Mouse (Mus musculus): ENCODE results near the gene Gm17606.
"Not testable (repeated sequence)": the region's sequence is repeated elsewhere in the genome, so short reads cannot be mapped to it uniquely, and the experiment has no call there.

Gm17606 gene

GRCm38 (mm10) chr14:54640946-54641304, at the start of gene Gm17606:
TSS of gene Gm17606 (plus strand) at chr14:54640952.
- DNase-seq (ENCODE audit: low spot score), result no peak

- no peak for DNase-seq (ENCODE audit: low spot score)
Measured at GRCm38 (mm10) chr14:54591056-54591455, 49.7 kb upstream of the Gm17606 start.

GRCm38 (mm10) chr14:54592319-54592934, 48.3 kb upstream of the Gm17606 start:
- no peak for DNase-seq (ENCODE audit: low spot score)

- DNase-seq (ENCODE audit: low spot score), result no peak
Measured at GRCm38 (mm10) chr14:54594055-54594454, 46.7 kb upstream of the Gm17606 start.

GRCm38 (mm10) chr14:54594631-54595414, 45.9 kb upstream of the Gm17606 start:
- no peak for DNase-seq (ENCODE audit: low spot score)

GRCm38 (mm10) chr14:54597084-54597483, 43.7 kb upstream of the Gm17606 start:
- DNase-seq (ENCODE audit: low spot score), result no peak

- no peak for DNase-seq (ENCODE audit: low spot score)
Measured at GRCm38 (mm10) chr14:54601601-54602000, 39.2 kb upstream of the Gm17606 start.

- DNase-seq (ENCODE audit: low spot score), result no peak
Measured at GRCm38 (mm10) chr14:54602613-54603012, 38.1 kb upstream of the Gm17606 start.

- peak; percentile 94 for DNase-seq (ENCODE audit: low spot score)
Measured at GRCm38 (mm10) chr14:54603038-54603654, 37.6 kb upstream of the Gm17606 start.

- DNase-seq (ENCODE audit: low spot score), result no peak
Measured at GRCm38 (mm10) chr14:54603686-54604085, 37.1 kb upstream of the Gm17606 start.

- DNase-seq (ENCODE audit: low spot score), result peak; percentile 72
Measured at GRCm38 (mm10) chr14:54605752-54606321, 34.9 kb upstream of the Gm17606 start, which contains the start of gene 4931414P19Rik. TSS of gene 4931414P19Rik (minus strand) at chr14:54605993.

GRCm38 (mm10) chr14:54607226-54607625, 33.5 kb upstream of the Gm17606 start:
- DNase-seq (ENCODE audit: low spot score), result no peak

GRCm38 (mm10) chr14:54609245-54609644, 31.5 kb upstream of the Gm17606 start:
- DNase-seq (ENCODE audit: low spot score), result no peak

GRCm38 (mm10) chr14:54609962-54610361, 30.8 kb upstream of the Gm17606 start:
- DNase-seq (ENCODE audit: low spot score), result no peak

- no peak for DNase-seq (ENCODE audit: low spot score)
Measured at GRCm38 (mm10) chr14:54610648-54611047, 30.1 kb upstream of the Gm17606 start.

- DNase-seq (ENCODE audit: low spot score), result not testable (repeated sequence)
Measured at GRCm38 (mm10) chr14:54614130-54614529, 26.6 kb upstream of the Gm17606 start.

GRCm38 (mm10) chr14:54616226-54616825, 24.4 kb upstream of the Gm17606 start:
- DNase-seq (ENCODE audit: low spot score), result no peak

GRCm38 (mm10) chr14:54617152-54617896, 23.4 kb upstream of the Gm17606 start:
- DNase-seq (ENCODE audit: low spot score), result no peak

GRCm38 (mm10) chr14:54617897-54618365, 22.8 kb upstream of the Gm17606 start, which contains the start of gene Psmb5:
TSS of gene Psmb5 (minus strand) at chr14:54618022.
- peak; percentile 87 for DNase-seq (ENCODE audit: low spot score)

GRCm38 (mm10) chr14:54621133-54621532, 19.6 kb upstream of the Gm17606 start, which contains the start of gene Psmb11:
TSS of gene Psmb11 (plus strand) at chr14:54621433.
- DNase-seq (ENCODE audit: low spot score), result no peak

- no peak for DNase-seq (ENCODE audit: low spot score)
Measured at GRCm38 (mm10) chr14:54623334-54623733, 17.4 kb upstream of the Gm17606 start.
